8 mouse cellular contexts compared by ENCODE assay signal in genomic region chr17:24894995-24895547, GRCm38 (mm10). TPM values are rescaled to one million over a fixed set of nuclear protein-coding genes. Genes with fewer than 3 reads are reported as not detected.
DNase-seq lines count a peak whose midpoint lies in the region; ATAC-seq and TF ChIP-seq lines count a peak whose summit lies in the region.

Eme2 (minus strand) TSS chr17:24895087.
Mrps34 (plus strand) TSS chr17:24895116.

- H3K4me1 ChIP-seq in bone marrow, adult 2 months (ENCODE audit: control insufficient read depth, insufficient read depth, low read length), result no peaks in the 10 kb centered on the region; the same call in 1 of the 2 replicates
- H3K4me1 ChIP-seq in embryonic facial prominence, embryonic 15.5 days, result peaks cover 43% of the 10 kb centered on the region
- H3K4me1 ChIP-seq in limb, embryonic 15.5 days, result peaks cover 40% of the 10 kb centered on the region
- peaks cover 14% of the 10 kb centered on the region for H3K4me1 ChIP-seq in midbrain, postnatal 0 days (ENCODE audit: insufficient read depth, low read length)

- under 1% methylated on average over 62 of the region's 62 CpGs for WGBS in bone marrow, adult 2 months
- under 1% methylated on average over 62 of the region's 62 CpGs for WGBS in embryonic facial prominence, embryonic 15.5 days
- under 1% methylated on average over 62 of the region's 62 CpGs for WGBS in limb, embryonic 15.5 days
- WGBS in midbrain, postnatal 0 days, result under 1% methylated on average over 54 of the region's 62 CpGs

- peak within 1 kb of the TSS; percentile 83 for H3K27ac ChIP-seq in bone marrow, adult 2 months (ENCODE audit: control insufficient read depth, insufficient read depth, low read depth, low read length, poor library complexity)
- H3K27ac ChIP-seq in embryonic facial prominence, embryonic 15.5 days (replicated peaks), result peak within 1 kb of the TSS; percentile 91
- peak within 1 kb of the TSS; percentile 89 for H3K27ac ChIP-seq in limb, embryonic 15.5 days
- peak within 1 kb of the TSS; percentile 91 for H3K27ac ChIP-seq in midbrain, postnatal 0 days (ENCODE audit: low read depth, low read length)

- TF ChIP-seq CTCF in bone marrow, adult 2 months (IDR thresholded peaks at IDR 0.05; ENCODE audit: control insufficient read depth, insufficient read depth, low read length), result no peak
- TF ChIP-seq CTCF in midbrain, postnatal 0 days (IDR thresholded peaks at IDR 0.05), result no peak

- ATAC-seq in embryonic facial prominence, embryonic 15.5 days (ENCODE audit: insufficient number of reproducible peaks, low FRiP score, low TSS enrichment, low read depth), result 0 out of 2 replicates have a peak, but pooled peaks have one; percentile 59
- peak; percentile 54; the same call in 1 of the 2 replicates for ATAC-seq in limb, embryonic 15.5 days (ENCODE audit: insufficient number of reproducible peaks, low FRiP score, low TSS enrichment, low read depth)
- ATAC-seq in midbrain, postnatal 0 days (ENCODE audit: low FRiP score), result peak; percentile 62

- H3K4me2 ChIP-seq in embryonic facial prominence, embryonic 15.5 days (replicated peaks), result peak within 1 kb of the TSS; percentile 95
- peak within 1 kb of the TSS; percentile 95 for H3K4me2 ChIP-seq in limb, embryonic 15.5 days
- peak within 1 kb of the TSS; percentile 98 for H3K4me2 ChIP-seq in midbrain, postnatal 0 days (ENCODE audit: low read depth, low read length, poor library complexity, severe bottlenecking)

- H3K9me3 ChIP-seq in embryonic facial prominence, embryonic 15.5 days (replicated peaks), result no peaks in the 10 kb centered on the region
- H3K9me3 ChIP-seq in limb, embryonic 15.5 days, result no peaks in the 10 kb centered on the region
- H3K9me3 ChIP-seq in midbrain, postnatal 0 days (ENCODE audit: low read length), result no peaks in the 10 kb centered on the region

- TF ChIP-seq POLR2A in bone marrow, adult 2 months (IDR thresholded peaks at IDR 0.05; ENCODE audit: borderline replicate concordance, control insufficient read depth, low read depth, low read length), result peak; percentile 66; the same call in 1 of the 2 replicates

- H3K9ac ChIP-seq in embryonic facial prominence, embryonic 15.5 days, result peak within 1 kb of the TSS; percentile 83
- H3K9ac ChIP-seq in limb, embryonic 15.5 days, result peak within 1 kb of the TSS; percentile 92
- peak within 1 kb of the TSS; percentile 93 for H3K9ac ChIP-seq in midbrain, postnatal 0 days (replicated peaks; ENCODE audit: low read length, poor library complexity, severe bottlenecking)

- peak; percentile 72 to 75 for DNase-seq in B cell, adult 2 months
- DNase-seq in heart, adult 8-10 months (ENCODE audit: low spot score), result peak; percentile 82
- DNase-seq in kidney, adult 8-10 months, result peak; percentile 81 to 86
- DNase-seq in midbrain, postnatal 0 days (ENCODE audit: low spot score), result peak; percentile 94
- DNase-seq in spleen, postnatal 14 days (ENCODE audit: low spot score in 2 of 2), result peak; percentile 54 to 73

- peaks cover 64% of the 10 kb centered on the region for H3K36me3 ChIP-seq in embryonic facial prominence, embryonic 15.5 days
- peaks cover 67% of the 10 kb centered on the region for H3K36me3 ChIP-seq in limb, embryonic 15.5 days
- H3K36me3 ChIP-seq in midbrain, postnatal 0 days (ENCODE audit: insufficient read depth, low read length), result peaks cover 50% of the 10 kb centered on the region

- H3K4me3 ChIP-seq in bone marrow, adult 2 months (replicated peaks; ENCODE audit: control insufficient read depth, low read depth, low read length), result peak within 1 kb of the TSS; percentile 80
- peak within 1 kb of the TSS; percentile 84 for H3K4me3 ChIP-seq in embryonic facial prominence, embryonic 15.5 days (replicated peaks)
- H3K4me3 ChIP-seq in limb, embryonic 15.5 days, result peak within 1 kb of the TSS; percentile 90
- H3K4me3 ChIP-seq in midbrain, postnatal 0 days (ENCODE audit: low read depth, low read length), result peak within 1 kb of the TSS; percentile 87

- no peaks in the 10 kb centered on the region for H3K27me3 ChIP-seq in embryonic facial prominence, embryonic 15.5 days
- H3K27me3 ChIP-seq in limb, embryonic 15.5 days, result no peaks in the 10 kb centered on the region
- no peaks in the 10 kb centered on the region for H3K27me3 ChIP-seq in midbrain, postnatal 0 days (ENCODE audit: insufficient read depth, low read length)

RNA-seq across cellular contexts. Expression of gene Eme2, which starts in this region (rescaled TPM):
- 8.2 and 35.6 TPM in 2 replicates for polyA plus RNA-seq in bone marrow, adult 2 months (2011; ENCODE audit: insufficient read depth, insufficient read length, low replicate concordance, missing spikeins)
- 28.5 and 32.6 TPM in 2 replicates for polyA plus RNA-seq in embryonic facial prominence, embryonic 15.5 days (2015; fragmentation: Nextera tagmentation; extraction: Ambion mirVana)
- 10 to 100 TPM; 19.4 to 23.5 (median 21.1) TPM for total RNA-seq in heart, adult 8-10 months (2022)
- polyA plus RNA-seq in limb, embryonic 15.5 days (2015; fragmentation: Nextera tagmentation; extraction: Ambion mirVana), result 27.4 and 29.9 TPM in 2 replicates
- total RNA-seq in midbrain, postnatal 0 days (2014; rRNA removed), result 29.7 and 31.7 TPM in 2 replicates
- 20.2 and 22.5 TPM in 2 replicates for polyA plus RNA-seq in midbrain, postnatal 0 days (2015; fragmentation: Nextera tagmentation; extraction: Ambion mirVana)

RNA-seq across cellular contexts. Expression of gene Mrps34, which starts in this region (rescaled TPM):
- polyA plus RNA-seq in bone marrow, adult 2 months (2011; ENCODE audit: insufficient read depth, insufficient read length, low replicate concordance, missing spikeins), result 23.4 and 43.9 TPM in 2 replicates
- polyA plus RNA-seq in embryonic facial prominence, embryonic 15.5 days (2015; fragmentation: Nextera tagmentation; extraction: Ambion mirVana), result 86.8 and 92.3 TPM in 2 replicates
- 100 to 1,000 TPM in 2 of 4 experiments, 10 to 100 TPM in 2; 88.8 to 125 (median 109) TPM for total RNA-seq in heart, adult 8-10 months (2022)
- 81.9 and 86.9 TPM in 2 replicates for polyA plus RNA-seq in limb, embryonic 15.5 days (2015; fragmentation: Nextera tagmentation; extraction: Ambion mirVana)
- 43.8 and 46.1 TPM in 2 replicates for total RNA-seq in midbrain, postnatal 0 days (2014; rRNA removed)
- polyA plus RNA-seq in midbrain, postnatal 0 days (2015; fragmentation: Nextera tagmentation; extraction: Ambion mirVana), result 128 and 131 TPM in 2 replicates

Comparison
In these comparisons a context has a peak if more than half of its experiments do, and no peak if none do; other contexts are left out.
1. Peak in every context shown above with its lines: DNase-seq, ATAC-seq, H3K4me3 ChIP-seq and H3K27ac ChIP-seq.